Mouse (Mus musculus) cerebellum, adult 2 months (tissue): ENCODE data around the gene Exosc8. TPM values are rescaled to one million over a fixed set of nuclear protein-coding genes. Genes with fewer than 3 reads are reported as not detected.
"Not testable (repeated sequence)": the region's sequence is repeated elsewhere in the genome, so short reads cannot be mapped to it uniquely, and the experiment has no call there.

Experiments
- DNase-seq, 2 experiments: peaks; one replicate each; pipeline ENCODE4 v3.0.0; 2021
- H3K27ac ChIP-seq: fragments of 200-500 bp; 2 replicates; pipeline ENCODE4 v1.5.1; 2012; ENCODE audit warnings: low read length, control low read depth, inconsistent platforms; ENCODE audit not compliant: insufficient read depth
- H3K27me3 ChIP-seq: fragments of 200-500 bp; 2 replicates; pipeline ENCODE4 v1.6.1; 2012; ENCODE audit warnings: inconsistent platforms, mild to moderate bottlenecking, low read length, moderate library complexity; ENCODE audit not compliant: control insufficient read depth, insufficient read depth
- H3K4me1 ChIP-seq: fragments of 200-500 bp; 2 replicates; pipeline ENCODE4 v1.6.1; 2011; ENCODE audit warnings: low read length; ENCODE audit not compliant: control insufficient read depth, insufficient read depth
- H3K4me3 ChIP-seq: fragments of 200-500 bp; replicated peaks from 2 replicates; pipeline ENCODE3; 2011; ENCODE audit warnings: mild to moderate bottlenecking, low read depth, low read length, control low read depth; ENCODE audit not compliant: insufficient read depth
- CTCF ChIP-seq: fragments of 200-500 bp; IDR thresholded peaks from 2 replicates; pipeline ENCODE4 v1.5.1; 2011; ENCODE audit warnings: low read depth, mild to moderate bottlenecking, control low read depth, low read length, moderate library complexity, borderline replicate concordance; ENCODE audit not compliant: insufficient read depth
- POLR2A ChIP-seq: fragments of 200-500 bp; IDR thresholded peaks from 2 replicates; pipeline ENCODE4 v1.6.1; 2011; ENCODE audit warnings: low read length, control low read depth, borderline replicate concordance; ENCODE audit not compliant: insufficient read depth
- WGBS: fragments of 180-500 bp; shearing (Covaris S2); methylation state at CpG from one replicate; pipeline ENCODE4 v1.1.7; 2018; 5-methylcytosine and 5-hydroxymethylcytosine counted together
- polyA plus RNA-seq: library from polyadenylated mRNA; depleted of rRNA; stranded (reverse); fragments of >200 nt; gene quantifications from 2 replicates; pipeline ENCODE4 v1.2.3, GENCODE M21; 2012

The Exosc8 gene
- polyA plus RNA-seq, 1 experiment: 42.6 TPM

DNA sequence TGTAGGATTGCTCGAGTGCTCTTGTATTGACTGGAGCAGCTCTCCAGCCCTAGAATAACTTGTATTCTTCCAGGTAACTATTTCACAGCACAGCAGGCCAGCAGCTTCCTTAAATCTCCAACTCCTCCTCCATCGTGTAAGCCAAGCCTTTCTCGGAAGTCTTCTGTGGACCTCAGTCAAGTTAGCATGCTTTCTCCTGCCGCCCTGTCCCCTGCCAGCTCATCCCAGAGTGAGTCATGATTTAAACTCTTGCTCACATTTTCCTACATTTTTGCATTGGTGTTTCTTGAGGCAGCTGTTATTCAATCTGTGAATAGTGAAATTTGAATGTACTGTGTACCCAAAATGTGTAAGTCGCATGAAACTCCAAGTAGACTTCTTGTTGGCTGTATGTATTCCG, 19.7 kb downstream of the Exosc8 start:
- Histone ChIP-seq H3K27ac (no peak overlapping the region), H3K4me1 (no peaks in the 10 kb centered on the region; the same call in 1 of the 2 replicates), H3K4me3 (no peak overlapping the region), H3K27me3 (no peaks in the 10 kb centered on the region)
- WGBS: 83% methylated on average over 6 of the region's 6 CpGs
- no peak for DNase-seq
- TF ChIP-seq POLR2A (no peak), CTCF (no peak)

DNA sequence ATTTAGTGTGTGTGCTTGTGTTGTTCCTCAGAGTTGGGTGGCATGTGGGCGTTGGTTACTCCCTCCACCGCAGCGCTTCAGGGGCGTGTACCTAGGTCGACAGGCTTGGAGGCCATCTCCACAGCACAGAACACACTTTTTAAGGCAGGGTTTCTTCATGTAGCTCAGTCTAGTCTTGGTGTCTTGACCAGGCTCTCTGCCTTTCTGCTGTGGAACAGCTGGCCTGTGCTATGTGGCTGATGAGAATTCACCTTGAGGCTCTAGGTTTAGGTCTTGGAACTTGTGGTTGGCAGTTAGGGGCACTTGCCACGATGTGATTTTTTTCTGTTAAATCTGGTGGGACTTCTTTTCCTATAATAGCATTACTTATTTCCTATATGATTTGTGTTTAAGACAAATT, 20.9 kb downstream of the Exosc8 start, which contains the start of gene Gm21958:
TSS of gene Gm21958 (minus strand) at position 101 of the 400 bp plus-strand sequence.
- Histone ChIP-seq H3K27me3 (no peaks in the 10 kb centered on the region), H3K27ac (no peak within 1 kb of the TSS)
- WGBS: 88% methylated on average over 6 of the region's 6 CpGs

DNA sequence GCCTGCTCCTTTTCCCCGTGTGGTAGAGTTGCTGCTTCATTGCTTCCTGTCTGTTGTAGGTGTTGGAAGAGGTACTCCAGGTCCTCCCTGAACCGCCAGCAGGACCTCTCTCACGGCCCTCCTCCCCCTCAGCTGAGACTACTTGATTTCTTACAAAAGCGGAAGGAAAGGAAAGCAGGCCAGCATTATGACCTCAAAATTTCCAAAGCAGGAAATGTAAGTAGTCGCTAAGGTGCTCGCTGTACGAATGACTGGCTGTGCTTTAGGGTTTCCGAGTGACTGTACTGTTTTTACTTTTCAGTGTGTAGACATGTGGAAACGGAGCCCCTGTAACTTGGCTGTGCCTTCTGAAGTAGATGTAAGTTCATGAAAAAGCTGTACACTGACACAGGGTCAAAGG, 26.2 kb downstream of the Exosc8 start:
- Histone ChIP-seq H3K4me3 (no peak overlapping the region), H3K27me3 (no peaks in the 10 kb centered on the region), H3K4me1 (no peaks in the 10 kb centered on the region), H3K27ac (no peak overlapping the region)
- TF ChIP-seq CTCF (no peak), POLR2A (no peak)
- no peak for DNase-seq
- 94% methylated on average over 9 of the region's 9 CpGs for WGBS

More for the DNA sequence above, 20.9 kb downstream of the Exosc8 start, which contains the start of gene Gm21958:
- no peak for DNase-seq
- Histone ChIP-seq H3K4me1 (no peaks in the 10 kb centered on the region; the same call in 1 of the 2 replicates), H3K4me3 (no peak within 1 kb of the TSS)
- no peak for TF ChIP-seq POLR2A
- TF ChIP-seq CTCF: no peak

DNA sequence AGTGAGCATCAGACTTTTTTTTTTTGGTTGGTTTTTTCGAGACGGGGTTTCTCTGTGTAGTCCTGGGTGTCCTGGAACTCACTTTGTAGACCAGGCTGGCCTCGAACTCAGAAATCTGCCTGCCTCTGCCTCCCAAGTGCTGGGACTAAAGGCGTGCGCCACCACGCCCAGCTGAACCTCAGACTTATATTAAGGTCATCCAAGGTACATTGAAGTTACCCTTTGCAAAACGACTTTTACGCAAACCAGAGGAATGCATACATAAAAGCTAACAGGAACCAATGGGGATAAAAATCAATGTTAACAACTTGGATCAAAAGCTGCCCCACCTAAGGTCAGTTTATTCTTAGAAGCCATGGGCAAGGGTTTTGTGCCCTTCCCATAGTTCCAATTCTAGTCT, 31.1 kb downstream of the Exosc8 start:
- WGBS: 98% methylated on average over 8 of the region's 8 CpGs

DNA sequence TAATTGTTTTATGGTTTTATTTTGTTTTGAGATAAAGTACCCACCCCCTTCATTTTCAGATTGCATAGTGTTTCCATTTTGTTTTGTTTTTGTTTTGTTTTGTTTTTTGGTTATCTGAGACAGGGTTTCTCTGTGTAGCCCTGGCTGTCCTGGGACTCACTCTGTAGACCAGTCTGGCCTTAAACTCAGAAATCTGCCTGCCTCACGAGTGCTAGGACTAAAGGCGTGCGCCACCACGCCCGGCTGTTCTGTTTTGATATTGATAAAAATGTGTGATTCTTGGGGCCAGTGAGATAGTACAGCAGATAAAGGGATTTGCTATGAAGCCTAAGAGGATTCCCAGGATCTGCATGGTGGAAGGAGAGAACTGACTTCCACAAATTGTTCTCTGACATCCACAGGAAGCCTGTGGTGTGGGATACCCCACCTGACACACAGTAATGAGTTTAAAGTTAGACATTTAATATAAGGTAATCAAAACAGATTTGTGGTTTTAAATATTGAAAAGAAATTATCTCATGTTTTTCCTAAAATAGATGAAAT, 35.4 kb downstream of the Exosc8 start:
- Histone ChIP-seq H3K4me1 (no peaks in the 10 kb centered on the region), H3K27me3 (no peaks in the 10 kb centered on the region), H3K27ac (no peak overlapping the region), H3K4me3 (no peak overlapping the region)
- DNase-seq: no peak
- TF ChIP-seq POLR2A (no peak), CTCF (no peak)
- 91% methylated on average over 5 of the region's 5 CpGs for WGBS

More for the DNA sequence above, 31.1 kb downstream of the Exosc8 start:
- not testable (repeated sequence) for H3K4me3 ChIP-seq, H3K27ac ChIP-seq, H3K4me1 ChIP-seq, DNase-seq, H3K27me3 ChIP-seq

DNA sequence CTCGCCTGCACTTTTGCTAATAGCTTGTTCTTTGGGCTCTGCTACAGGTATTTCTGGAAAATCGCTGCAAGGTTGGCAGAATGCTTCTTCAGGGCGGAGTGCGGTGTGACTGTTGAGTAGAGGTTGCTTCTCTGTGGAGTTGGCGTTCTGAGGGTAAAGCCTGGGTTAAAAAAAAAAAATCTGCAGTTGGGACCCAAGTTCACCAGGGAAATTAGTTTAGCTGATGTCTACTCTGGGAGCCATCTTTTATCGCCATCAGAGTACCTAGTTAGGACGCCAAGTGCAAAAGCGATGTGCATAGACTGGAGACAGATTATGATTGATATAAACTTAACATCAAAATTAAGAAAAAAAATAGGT, 42.2 kb downstream of the Exosc8 start:
- H3K27ac ChIP-seq: peak overlapping the region; percentile 23; the same call in 1 of the 2 replicates
- H3K27me3 ChIP-seq: no peaks in the 10 kb centered on the region
- H3K4me1 ChIP-seq: no peaks in the 10 kb centered on the region
- DNase-seq: no peak
- H3K4me3 ChIP-seq: peak overlapping the region; percentile 88
- TF ChIP-seq CTCF (no peak), POLR2A (no peak)
- WGBS: under 1% methylated on average over 8 of the region's 8 CpGs

DNA sequence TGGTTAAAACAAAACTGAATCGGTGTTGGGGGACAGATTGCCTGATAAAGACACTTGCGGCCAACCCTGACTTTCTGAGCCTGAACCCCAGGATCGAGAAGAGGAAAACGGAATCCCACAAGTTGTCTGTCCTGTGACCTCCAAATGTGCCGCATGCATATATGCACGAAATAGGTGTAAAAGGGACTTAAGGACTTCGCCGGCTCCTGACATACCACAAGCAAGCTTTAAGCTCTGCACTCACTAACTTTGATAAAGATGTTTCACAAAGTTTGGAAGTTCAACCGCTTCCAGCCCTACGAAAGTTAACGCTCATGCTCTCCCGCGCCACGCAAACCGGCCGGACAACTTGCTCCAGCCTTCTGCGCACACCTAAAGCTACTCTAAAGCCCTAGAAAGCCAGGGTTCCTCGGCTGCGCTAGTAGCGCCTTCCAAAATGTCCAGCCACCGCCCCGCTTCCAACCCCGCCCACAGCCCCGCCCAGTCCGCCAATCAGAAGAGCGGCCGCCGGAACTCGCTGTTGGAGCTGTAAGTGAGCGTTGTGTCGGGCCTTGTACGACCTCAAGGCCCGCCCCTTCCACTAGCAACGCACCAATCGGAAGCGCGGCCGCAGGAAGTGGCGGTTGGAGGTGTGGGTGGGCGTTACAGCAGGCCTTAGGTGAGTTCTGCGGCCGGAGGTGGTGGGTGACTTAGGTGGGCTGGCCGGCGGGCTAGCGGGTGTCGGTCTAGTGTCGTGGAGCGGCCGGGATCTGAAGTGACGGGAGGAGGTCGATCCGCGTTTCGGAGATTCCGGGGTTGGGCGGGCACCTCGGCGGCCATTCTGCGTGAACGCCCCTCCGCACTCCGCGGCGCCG, 42.8 kb downstream of the Exosc8 start, which contains the start of gene Supt20:
TSS of gene Supt20 (plus strand) at position 606 of the 854 bp plus-strand sequence.
- no peaks in the 10 kb centered on the region for H3K4me1 ChIP-seq
- peak within 1 kb of the TSS; percentile 88 for H3K4me3 ChIP-seq
- WGBS: 2% methylated on average over 65 of the region's 65 CpGs
- H3K27me3 ChIP-seq: no peaks in the 10 kb centered on the region
- TF ChIP-seq POLR2A (peak; percentile 66; the same call in 1 of the 2 replicates), CTCF (no peak)
- peak; percentile 93 to 95 for DNase-seq
- H3K27ac ChIP-seq: peak within 1 kb of the TSS; percentile 23; the same call in 1 of the 2 replicates

DNA sequence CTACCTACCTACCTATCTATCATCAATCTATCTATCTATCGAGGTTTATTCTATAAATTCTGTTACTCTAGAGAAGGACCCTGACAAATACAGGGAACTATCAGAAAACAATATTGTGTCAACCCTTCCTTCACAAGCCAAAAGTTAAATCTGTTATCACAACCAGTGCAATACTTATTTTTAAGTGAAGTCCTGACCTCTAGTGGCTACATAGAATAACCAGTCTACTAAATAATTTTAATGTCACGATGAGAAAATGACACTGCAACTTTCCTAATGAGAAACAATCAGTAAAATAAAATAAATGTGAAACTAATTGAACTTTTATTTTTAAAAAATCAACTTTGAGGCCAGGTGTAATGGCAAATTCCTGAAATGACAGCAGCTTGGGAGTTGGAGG, 46.1 kb downstream of the Exosc8 start:
- TF ChIP-seq POLR2A (no peak), CTCF (no peak)
- WGBS: 37% methylated on average over 2 of the region's 2 CpGs
- no peaks in the 10 kb centered on the region for H3K27me3 ChIP-seq
- no peak overlapping the region for H3K27ac ChIP-seq
- no peak overlapping the region for H3K4me3 ChIP-seq
- no peaks in the 10 kb centered on the region for H3K4me1 ChIP-seq
- no peak for DNase-seq
